Mouse (Mus musculus) testis, postnatal 14 days (tissue): ENCODE measurements around the gene Zfp706.

Source experiments
- DNase-seq: peaks from one replicate; pipeline ENCODE4 v3.0.0; 2021; ENCODE audit warnings: low spot score

The Zfp706 gene

DNA sequence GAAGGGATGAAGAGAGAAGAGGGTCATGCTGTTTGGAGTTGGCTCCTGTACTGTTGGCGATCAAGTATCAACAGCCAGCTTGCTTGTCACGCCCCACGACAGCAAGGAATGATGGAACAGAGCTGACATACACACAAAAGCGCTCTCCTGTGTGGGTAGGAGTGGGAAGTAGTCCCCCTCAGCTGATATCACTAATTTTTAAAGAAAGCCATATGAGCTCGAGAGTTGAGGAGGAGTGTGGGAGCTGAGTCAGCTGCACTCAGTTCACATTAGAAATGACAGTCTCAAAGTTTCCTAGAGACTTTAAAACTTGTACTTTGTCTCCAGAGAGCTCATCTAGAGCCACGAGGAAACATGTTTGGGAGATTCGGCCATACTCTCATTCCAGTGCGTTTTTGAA lies 29.8 kb downstream of the Zfp706 start:
- DNase-seq = no peak

DNA sequence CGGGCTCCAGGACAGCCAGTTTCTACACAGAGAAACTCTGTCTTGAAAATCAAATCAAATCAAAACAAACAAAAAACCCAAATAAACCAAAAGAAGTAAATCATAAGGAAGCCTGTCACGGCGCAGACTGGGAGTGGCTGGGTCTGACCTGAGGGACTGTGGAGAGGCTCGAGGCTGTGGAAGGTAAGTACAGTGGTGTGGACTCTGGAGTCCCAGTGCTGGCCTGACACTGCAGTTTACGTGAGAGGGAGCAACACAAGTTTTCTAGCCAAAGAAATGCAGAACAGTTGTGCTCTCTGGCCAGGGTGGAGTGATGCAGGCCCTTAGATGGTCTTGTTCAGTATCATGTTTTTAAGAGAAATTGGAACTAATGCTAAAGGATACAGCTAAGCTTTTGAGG lies 31.9 kb downstream of the Zfp706 start:
- no peak for DNase-seq

DNA sequence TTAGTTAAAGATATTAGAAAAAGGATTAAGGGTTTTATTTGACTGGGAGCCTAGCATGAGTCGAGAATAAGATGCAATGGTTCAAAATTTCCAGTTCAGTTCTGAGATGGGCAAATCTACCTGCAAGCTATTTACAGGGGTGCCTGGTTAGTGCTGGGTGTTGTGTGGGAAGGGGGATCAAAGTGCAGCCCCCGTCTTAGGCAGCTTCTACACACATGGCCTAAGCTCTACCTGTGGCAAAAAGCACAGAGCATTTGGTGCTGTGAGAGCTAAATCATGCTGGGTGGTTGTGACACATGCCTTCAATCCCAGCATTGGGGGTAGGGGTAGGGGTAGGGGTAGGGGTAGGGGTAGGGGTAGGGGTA lies 32.3 kb downstream of the Zfp706 start:
- no peak for DNase-seq

DNA sequence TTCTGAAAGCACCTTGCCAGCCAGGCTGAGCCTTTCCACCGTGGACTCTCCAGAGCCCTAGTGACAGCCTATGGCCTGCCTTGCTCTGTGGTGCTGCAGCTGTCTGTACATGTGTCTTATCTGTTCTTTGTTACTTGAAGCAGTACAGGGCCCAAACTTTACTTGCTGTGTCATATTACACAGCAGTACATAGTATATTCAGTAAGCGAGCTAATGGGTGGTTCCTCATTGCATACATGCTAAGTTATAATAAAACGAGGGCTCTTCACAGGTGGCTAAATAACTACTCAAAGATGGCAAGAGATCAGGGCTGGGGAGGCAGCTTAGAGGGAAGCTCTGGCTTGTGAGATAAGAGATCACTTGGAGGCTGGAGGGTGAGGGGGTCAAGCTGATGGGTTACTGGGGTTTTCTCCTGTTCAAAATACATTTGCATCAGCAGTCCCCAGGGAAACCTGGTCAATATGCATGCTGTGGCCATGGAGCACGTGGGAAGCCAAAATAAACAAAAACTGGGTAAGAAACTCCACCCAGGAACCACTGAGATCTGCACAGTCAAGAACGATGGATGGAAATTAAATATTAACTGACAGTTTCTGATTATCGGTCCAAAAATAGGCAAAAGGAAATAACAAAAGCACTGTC lies 32.8 kb downstream of the Zfp706 start:
- no peak for DNase-seq

DNA sequence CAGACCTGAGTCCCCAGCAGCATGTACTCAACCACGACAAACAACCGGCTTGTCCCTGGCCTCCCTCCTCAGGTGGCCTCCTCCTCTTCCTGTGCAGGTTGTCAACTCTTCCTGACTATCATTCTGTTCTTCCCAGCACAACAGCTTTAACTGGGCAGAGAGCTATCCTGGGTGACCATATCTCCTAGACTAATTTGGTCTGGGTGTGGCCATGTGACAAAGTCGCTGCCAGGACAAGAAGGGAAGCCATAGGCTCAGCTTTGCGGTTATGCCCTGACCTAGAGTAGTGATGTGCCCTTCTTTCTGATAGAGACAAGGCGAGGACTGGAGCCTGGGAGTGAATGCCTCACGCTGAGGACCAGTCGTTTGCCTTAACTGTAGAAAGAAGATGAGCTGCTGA lies 33.9 kb downstream of the Zfp706 start:
- DNase-seq = no peak

DNA sequence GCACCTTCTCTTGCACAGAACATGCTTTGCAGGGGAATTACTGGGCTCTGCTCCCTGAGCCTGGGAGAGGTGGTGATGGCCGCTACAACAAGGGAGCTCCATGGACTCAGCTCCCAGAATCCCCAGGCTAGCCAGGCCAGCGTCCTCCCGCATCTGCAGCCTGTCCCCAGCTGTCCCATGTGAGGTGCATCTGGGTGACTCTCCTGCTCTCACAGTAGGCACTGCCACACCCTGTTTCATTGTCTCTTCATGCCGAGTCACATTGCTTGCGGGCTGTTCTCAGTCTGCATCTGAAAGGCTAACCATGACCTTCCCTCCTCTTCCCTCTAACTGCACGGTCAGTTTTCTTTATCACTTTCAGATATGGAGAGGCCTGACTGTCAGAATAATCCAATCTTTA lies 34.3 kb downstream of the Zfp706 start:
- DNase-seq = no peak

DNA sequence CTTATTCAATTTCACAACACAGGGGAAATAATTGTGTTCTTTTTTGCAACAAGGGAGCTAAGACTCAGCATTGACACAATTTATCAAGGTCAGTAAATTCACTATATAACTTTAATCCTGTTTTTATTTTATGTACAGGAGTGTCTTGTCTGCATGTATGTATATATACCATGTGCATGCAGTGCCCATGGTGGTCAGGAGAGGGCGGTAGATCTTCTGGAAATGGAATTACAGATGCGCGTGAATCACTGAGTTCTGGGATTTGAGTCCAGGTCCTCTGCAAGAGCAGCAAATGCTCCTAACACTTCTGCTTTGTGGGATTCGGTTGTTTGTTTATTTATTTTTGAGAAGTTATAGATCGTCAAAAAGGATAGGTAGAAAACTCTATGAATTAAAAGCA lies 37.8 kb downstream of the Zfp706 start:
- no peak for DNase-seq

DNA sequence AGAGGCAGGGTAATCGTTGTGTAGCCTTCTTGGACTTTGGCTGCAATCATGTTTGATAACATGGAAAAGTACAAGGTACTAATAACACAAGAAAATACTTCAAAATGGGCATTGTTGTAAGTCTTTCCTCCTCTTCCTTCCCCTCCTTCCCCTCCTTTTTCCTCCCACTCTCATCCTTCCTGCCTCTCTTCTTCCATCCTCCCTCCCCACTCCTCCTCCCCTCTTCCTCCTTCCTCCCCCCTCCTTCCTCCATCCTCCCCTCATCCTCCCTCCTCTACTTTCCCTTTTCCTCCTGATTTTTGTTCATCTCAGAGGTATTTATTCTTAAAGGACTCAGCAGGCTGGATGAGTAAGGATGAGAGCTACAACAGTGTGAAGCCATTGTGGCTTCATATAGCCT lies 39.3 kb downstream of the Zfp706 start:
- DNase-seq = no peak

DNA sequence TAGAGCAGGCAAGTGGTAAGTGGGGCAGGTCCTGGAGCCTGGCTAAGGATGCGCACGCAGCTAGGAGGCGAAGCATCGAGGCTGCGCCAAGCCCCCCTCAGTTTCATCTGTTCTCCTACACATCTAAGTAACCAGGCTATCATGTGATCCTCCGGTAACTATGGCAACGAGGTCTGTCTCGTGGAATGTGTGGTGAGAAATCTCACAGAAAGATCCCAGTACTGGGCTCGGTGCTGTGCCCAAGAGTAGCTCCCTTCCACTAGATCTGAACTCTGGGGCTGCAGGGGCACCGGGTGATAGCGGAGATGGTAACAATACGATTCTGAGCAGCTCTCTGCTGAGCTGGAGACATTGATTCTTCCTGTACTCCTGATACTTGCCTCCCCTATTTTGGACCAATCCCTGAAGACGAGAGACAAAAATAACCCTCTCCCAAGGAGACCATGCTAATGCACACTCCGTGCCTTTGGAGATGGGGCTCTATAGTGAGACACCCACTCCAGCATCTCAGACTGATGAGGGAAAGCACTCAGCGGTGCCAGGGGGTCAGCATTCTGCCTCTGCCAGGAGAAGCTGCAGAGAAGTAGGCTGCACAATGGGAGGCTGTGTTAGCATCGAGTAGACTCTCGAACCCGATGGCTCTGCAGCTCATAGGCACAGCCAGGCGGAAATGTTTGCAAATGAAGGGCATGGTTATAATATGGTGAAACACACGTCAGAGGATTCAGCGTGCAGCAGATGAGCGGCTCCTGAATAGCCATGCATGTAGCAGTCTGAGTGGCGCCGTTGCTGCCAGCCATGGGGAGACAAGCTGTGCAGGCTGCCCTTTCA lies 40.0 kb downstream of the Zfp706 start:
- DNase-seq = peak; percentile 23

DNA sequence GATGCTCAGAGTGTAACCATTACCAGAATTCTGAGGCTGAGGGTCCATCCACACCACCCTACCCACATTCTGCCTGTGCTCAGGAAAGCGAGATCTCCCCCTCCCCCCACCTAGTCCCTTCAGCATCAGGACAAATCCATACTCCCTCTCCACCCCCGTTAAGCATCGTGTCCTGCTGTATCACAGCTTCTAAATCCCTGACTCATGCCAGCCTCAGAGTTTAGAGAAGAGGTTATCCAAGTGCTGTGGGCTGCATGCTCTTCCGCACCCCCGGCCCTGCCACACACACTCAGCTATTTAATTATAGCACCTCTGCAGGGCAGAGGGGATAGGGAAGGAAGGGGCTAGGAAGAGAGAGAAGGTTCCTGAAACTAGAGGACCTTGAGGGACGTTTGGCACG lies 40.6 kb downstream of the Zfp706 start:
- no peak for DNase-seq

DNA sequence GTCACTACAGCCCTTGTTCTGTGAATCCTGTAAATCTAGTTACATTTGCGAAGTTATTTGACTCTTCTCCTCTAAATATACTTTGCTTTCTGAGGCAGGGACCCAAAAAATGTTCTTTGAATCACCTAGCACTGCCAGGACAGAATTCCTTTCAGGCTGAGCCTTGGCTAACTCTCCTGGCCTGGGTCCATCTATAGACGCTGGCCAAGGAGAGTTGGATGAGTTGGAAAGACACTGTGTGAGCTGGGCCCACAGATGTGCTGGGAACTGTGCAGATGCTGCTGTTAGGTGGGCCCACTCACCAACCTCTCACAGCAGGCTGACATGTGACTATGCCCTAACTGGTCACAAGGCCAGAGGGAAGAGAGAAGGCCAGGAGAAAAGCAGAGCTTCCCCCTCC lies 41.1 kb downstream of the Zfp706 start:
- no peak for DNase-seq

DNA sequence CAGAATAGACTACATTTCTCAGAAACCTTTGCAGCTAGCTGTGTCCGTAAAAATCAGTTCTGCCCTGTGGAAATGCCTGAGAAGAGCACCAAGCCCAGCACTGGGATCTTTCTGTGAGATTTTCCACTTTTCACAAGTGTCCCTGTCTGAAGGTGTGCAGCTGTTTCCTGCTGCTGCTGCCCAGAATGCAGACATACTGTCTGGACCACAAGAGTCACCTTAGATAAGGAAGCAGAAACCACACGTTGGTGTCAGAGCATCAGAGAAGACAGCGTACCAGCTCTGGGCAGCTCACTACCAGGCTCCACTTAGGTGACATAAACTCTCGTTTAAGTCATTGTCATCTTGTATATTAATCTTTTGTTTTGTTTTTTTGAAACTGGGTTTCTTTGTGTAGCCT lies 41.8 kb downstream of the Zfp706 start:
- no peak for DNase-seq

DNA sequence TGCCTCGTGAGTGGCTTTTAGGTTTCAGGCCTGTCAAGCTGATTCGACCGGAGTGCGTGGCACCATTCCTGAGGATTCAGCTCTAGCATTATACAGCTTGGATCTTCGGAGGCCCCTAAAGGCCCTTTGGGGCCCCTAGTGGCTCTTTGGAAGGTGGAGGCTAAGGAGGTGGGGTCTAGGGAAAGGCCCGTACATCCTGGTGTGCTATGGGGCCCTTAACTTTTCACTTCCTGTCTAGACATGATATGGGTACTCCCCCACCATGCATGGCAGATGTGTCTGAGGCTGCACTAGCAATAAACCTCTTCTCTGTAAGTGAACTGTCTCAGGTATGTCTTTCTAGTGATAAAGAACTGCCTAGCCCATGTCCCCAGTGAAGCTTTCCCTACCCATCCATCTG lies 44.6 kb downstream of the Zfp706 start:
- DNase-seq = no peak

DNA sequence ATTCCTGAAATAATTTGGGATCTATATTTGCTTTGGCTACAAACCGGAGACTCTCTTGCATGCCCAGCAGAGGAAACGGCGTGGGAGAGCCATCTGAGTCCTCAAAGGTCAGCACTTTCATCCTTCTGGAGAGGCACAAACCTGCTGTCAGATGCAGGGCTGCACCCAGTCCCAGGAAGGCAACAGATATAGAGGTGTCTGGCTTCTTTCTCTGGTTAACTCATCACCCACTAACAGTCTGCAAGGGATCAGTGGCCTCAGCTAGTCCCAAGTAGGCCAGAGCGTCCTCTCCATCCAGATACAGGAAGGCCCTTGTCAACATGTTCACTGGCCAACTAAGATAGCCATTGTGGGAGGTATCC lies 46.7 kb downstream of the Zfp706 start:
- DNase-seq = no peak

DNA sequence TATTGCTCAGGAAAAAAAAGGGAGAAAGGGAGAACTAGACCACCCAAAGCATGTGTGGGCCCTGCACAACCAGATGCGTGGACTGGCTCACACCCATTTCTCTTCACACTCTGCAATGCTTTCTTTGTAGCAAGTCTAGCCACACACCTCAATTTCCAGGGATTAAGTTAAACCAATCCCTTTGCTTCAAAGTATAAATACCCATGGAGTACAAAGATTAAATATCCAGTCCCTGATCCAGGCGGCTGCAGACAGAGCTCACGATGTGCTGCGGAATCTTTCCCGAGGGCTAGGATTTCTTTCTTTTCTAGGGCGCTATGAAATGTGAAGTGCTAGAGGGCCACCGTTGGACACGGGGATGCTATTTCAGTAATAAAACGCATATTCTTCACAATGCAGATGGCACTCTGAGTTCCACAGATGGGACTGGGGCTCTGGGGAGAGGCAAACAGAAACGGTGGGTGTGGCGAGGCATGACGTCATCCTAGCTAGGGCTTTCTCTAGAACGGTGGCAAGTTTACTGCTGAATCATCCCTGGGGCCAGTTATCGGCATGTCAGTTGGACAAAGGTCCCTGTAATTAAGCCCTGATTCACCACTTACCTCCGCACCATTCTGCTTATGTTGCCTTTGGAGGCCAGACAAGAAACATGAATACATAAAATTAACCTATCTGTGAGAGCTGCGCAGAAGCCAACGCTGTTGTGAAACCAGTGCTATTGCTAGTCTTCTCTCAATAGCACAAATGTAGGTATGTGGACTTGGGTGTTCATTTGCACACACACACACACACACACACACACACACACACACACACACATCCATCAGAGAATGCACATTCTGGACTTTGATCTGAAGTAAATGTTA lies 47.3 kb downstream of the Zfp706 start:
- no peak for DNase-seq

DNA sequence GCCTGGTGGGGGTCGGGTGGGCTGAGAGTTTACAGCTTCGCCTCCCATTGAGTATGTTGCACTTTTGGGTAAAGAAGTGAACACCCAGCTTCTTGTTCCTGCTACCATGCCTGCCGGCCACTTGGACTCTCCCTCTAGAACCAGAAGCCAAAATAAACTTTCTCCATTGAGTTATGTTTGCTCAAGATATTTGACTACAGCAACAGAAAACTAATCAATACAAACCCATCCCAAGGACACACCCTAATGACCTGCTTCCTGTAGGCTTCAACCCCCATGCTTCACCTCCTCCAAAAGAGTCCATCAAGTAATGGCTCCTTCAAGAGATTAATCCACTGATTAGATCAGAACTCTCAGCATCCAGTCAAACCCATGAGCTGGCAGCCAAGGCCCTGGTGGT lies 51.4 kb downstream of the Zfp706 start:
- no peak for DNase-seq

DNA sequence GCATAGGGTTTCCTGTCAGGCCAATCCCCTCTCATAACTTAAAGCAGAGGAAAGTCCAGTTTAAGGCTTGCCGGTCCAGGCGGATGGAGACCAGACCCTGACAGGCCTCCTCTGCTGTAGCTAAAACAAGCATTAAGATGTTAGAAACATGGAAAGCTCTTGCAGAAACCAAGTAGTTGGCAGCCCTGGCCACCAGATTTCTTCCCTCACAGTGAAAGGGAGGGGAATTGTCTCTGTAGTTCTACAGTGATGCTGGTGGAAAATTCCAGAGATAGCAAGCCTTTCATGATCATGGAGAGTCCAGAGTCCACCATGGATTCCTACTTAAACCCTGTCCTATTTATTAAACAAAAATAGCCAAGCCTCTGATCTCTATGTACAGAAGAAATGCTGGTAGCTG lies 57.3 kb downstream of the Zfp706 start:
- DNase-seq = no peak

DNA sequence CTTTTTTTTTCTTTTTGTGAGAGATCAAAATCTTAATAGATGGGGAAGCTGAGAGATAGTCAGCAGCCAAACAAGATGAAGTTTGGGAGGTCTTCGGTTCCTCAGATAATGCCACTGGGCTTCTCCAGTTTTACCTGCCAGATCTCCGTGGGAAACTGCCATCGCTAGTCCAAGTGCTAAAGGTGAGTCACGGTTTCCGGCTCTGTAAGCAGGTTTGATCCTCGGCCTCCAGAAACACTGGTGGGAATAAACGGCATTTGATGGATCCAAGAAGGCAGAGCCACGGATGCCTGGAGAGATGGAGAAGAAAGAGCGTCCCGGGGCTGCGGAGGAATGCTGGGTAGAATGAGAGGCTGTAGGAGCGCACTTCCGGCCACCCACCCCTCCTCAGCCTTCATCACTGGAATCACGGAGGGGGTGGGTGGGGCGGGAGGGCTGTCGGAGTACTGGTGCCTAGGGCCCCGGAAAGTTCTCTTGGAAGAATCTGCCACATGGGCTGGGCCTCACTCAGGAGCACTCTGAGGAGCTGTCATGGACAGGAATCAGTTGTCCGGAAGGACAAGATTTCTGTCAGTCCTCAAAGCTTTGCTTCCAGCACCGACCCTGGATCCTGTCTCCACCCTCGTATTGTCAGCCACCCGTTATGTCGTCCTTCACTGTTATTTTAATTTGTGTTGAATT lies 58.6 kb downstream of the Zfp706 start:
- DNase-seq = no peak
